Comparison of ENCODE assay signal across 9 mouse cellular contexts in genomic region chr6:30374731-30375510, GRCm38 (mm10). TPM values are rescaled to one million over a fixed set of nuclear protein-coding genes. Genes with fewer than 3 reads are reported as not detected.
DNase-seq lines count a peak whose midpoint lies in the region; ATAC-seq and TF ChIP-seq lines count a peak whose summit lies in the region.
"Had no signal": no experiment of that assay in that cellular context is flagged by ENCODE, and none has a peak within 500 bp of the region (broad histone marks: within the 10 kb centered on the region; RNA-seq: fewer than 3 reads in every experiment).

No protein-coding gene starts in this region.

- H3K9ac ChIP-seq in kidney, postnatal 0 days (ENCODE audit: low read depth, low read length), result no peak overlapping the region
- H3K9ac ChIP-seq in intestine, embryonic 15.5 days, result no peak overlapping the region
- H3K9ac ChIP-seq: embryonic facial prominence, embryonic 12.5 days had no signal

- peak overlapping the region; percentile 52; the same call in 1 of the 2 replicates for H3K27ac ChIP-seq in heart, embryonic 10.5 days
- H3K27ac ChIP-seq in kidney, postnatal 0 days, result no peak overlapping the region
- H3K27ac ChIP-seq in intestine, embryonic 15.5 days, result no peak overlapping the region
- H3K27ac ChIP-seq: embryonic facial prominence, embryonic 12.5 days had no signal

- TF ChIP-seq CTCF in kidney, postnatal 0 days (IDR thresholded peaks at IDR 0.05; ENCODE audit: low read depth), result no peak

- peaks cover 18% of the 10 kb centered on the region; the same call in 1 of the 2 replicates for H3K4me1 ChIP-seq in heart, embryonic 10.5 days
- H3K4me1 ChIP-seq in kidney, postnatal 0 days (replicated peaks; ENCODE audit: insufficient read depth, low read length), result no peaks in the 10 kb centered on the region
- no peaks in the 10 kb centered on the region for H3K4me1 ChIP-seq in intestine, embryonic 15.5 days (replicated peaks)
- H3K4me1 ChIP-seq: embryonic facial prominence, embryonic 12.5 days had no signal

- peaks cover 89% of the 10 kb centered on the region for H3K36me3 ChIP-seq in heart, embryonic 10.5 days
- H3K36me3 ChIP-seq in kidney, postnatal 0 days (ENCODE audit: insufficient read depth, low read length), result peaks cover 64% of the 10 kb centered on the region
- peaks cover 51% of the 10 kb centered on the region for H3K36me3 ChIP-seq in intestine, embryonic 15.5 days

- 87% methylated on average over 16 of the region's 16 CpGs for WGBS in heart, embryonic 10.5 days
- WGBS in kidney, postnatal 0 days, result 70% methylated on average over 16 of the region's 16 CpGs
- 87% methylated on average over 16 of the region's 16 CpGs for WGBS in intestine, embryonic 15.5 days

- no peak overlapping the region for H3K4me3 ChIP-seq in heart, embryonic 10.5 days
- no peak overlapping the region for H3K4me3 ChIP-seq in kidney, postnatal 0 days (replicated peaks; ENCODE audit: low read depth, low read length)
- no peak overlapping the region for H3K4me3 ChIP-seq in intestine, embryonic 15.5 days (replicated peaks)
- H3K4me3 ChIP-seq: embryonic facial prominence, embryonic 12.5 days had no signal

- no peaks in the 10 kb centered on the region for H3K27me3 ChIP-seq in heart, embryonic 10.5 days (ENCODE audit: insufficient read depth, poor library complexity, severe bottlenecking)
- no peaks in the 10 kb centered on the region for H3K27me3 ChIP-seq in kidney, postnatal 0 days (ENCODE audit: insufficient read depth, low read length)
- H3K27me3 ChIP-seq in intestine, embryonic 15.5 days (replicated peaks), result no peaks in the 10 kb centered on the region
- H3K27me3 ChIP-seq: embryonic facial prominence, embryonic 12.5 days had no signal

- DNase-seq in retina, postnatal 1 day, result peak; percentile 21
- DNase-seq in retina, embryonic 14.5 days (ENCODE audit: low spot score), result no peak
- no peak for DNase-seq in heart, embryonic 10.5 days (ENCODE audit: low spot score)
- peak; percentile 54 for DNase-seq in kidney, postnatal 0 days (ENCODE audit: low spot score)
- DNase-seq in testis, postnatal 10 days (ENCODE audit: low spot score), result peak; percentile 85
- DNase-seq in right cerebral cortex, postnatal 10 days (ENCODE audit: low spot score in 2 of 2), result no peak
- DNase-seq in layer of hippocampus, postnatal 36 days, result no peak

- no peak for ATAC-seq in kidney, postnatal 0 days (replicated peaks; ENCODE audit: low FRiP score, low read depth)
- ATAC-seq in intestine, embryonic 15.5 days, result no peak

- no peaks in the 10 kb centered on the region for H3K9me3 ChIP-seq in heart, embryonic 10.5 days
- no peaks in the 10 kb centered on the region for H3K9me3 ChIP-seq in kidney, postnatal 0 days (replicated peaks; ENCODE audit: low read length)
- no peaks in the 10 kb centered on the region for H3K9me3 ChIP-seq in intestine, embryonic 15.5 days
- H3K9me3 ChIP-seq: embryonic facial prominence, embryonic 12.5 days had no signal

- H3K4me2 ChIP-seq in kidney, postnatal 0 days (ENCODE audit: low read length), result no peak overlapping the region
- no peak overlapping the region for H3K4me2 ChIP-seq in intestine, embryonic 15.5 days (replicated peaks)
- H3K4me2 ChIP-seq: embryonic facial prominence, embryonic 12.5 days had no signal

RNA-seq across cellular contexts. Expression of gene Zc3hc1, which starts 15.9 kb away (rescaled TPM):
- 55.6 and 71.2 TPM in 2 replicates for polyA plus RNA-seq in heart, embryonic 10.5 days (2016; fragmentation: Nextera tagmentation; extraction: Ambion mirVana)
- polyA plus RNA-seq in kidney, postnatal 0 days (2015; fragmentation: Nextera tagmentation; extraction: Ambion mirVana), result 42.9 and 45.6 TPM in 2 replicates
- polyA plus RNA-seq in intestine, embryonic 15.5 days (2015; fragmentation: Nextera tagmentation; extraction: Ambion mirVana), result 42.9 and 44.5 TPM in 2 replicates
- total RNA-seq in layer of hippocampus, postnatal 36 days (2021), result 10 to 100 TPM; 24.5 to 27.9 TPM

RNA-seq across cellular contexts. Expression of gene Klhdc10, which starts 26.7 kb away (rescaled TPM):
- polyA plus RNA-seq in heart, embryonic 10.5 days (2016; fragmentation: Nextera tagmentation; extraction: Ambion mirVana), result 30.9 and 33.8 TPM in 2 replicates
- 18.0 and 18.2 TPM in 2 replicates for polyA plus RNA-seq in kidney, postnatal 0 days (2015; fragmentation: Nextera tagmentation; extraction: Ambion mirVana)
- 14.5 and 15.2 TPM in 2 replicates for polyA plus RNA-seq in intestine, embryonic 15.5 days (2015; fragmentation: Nextera tagmentation; extraction: Ambion mirVana)
- 10 to 100 TPM; 95.9 to 97.0 TPM for total RNA-seq in layer of hippocampus, postnatal 36 days (2021)

Comparison
In these comparisons a context has a peak if more than half of its experiments do, and no peak if none do; other contexts are left out.
1. DNase-seq: peak in retina, postnatal 1 day (single experiment), kidney, postnatal 0 days (single experiment) and testis, postnatal 10 days (single experiment); none in retina, embryonic 14.5 days (single experiment), heart, embryonic 10.5 days (single experiment), right cerebral cortex, postnatal 10 days (0 of 2) and layer of hippocampus, postnatal 36 days (0 of 2).